ENCODE assay signal across 13 mouse cellular contexts in the genomic region with DNA sequence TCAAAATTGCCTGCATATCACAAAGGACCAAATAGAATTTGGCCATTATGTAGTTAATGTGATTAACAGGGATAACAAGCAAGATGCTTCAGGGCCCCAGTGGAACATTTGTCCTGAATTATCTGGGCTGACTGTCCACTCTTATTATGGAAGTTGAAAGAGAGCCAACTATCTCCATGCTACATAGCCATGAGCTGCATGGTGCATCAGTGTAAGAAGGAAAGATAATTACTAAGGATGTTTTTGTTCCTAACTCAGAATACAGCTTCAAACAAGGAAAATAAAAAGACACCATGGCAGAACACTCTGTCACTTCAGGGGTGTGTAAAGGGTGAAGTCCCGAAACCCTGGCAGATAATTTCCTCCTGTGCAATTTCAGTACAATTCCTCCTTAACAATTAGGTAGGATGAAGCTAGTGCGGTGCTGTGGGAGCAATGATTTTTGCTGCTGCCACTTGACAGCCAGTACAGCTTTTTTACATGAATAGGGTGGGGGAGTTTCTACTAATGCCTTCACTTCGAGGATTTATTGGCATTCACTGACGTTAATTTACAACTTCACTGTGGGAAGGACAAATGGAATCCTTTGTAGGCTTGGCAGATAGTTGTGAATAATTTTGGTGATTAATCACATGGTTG.
DNase-seq lines count a peak whose midpoint lies in the region; ATAC-seq lines count a peak whose summit lies in the region.
"Had no signal": no experiment of that assay in that cellular context is flagged by ENCODE, and none has a peak within 500 bp of the region (broad histone marks: within the 10 kb centered on the region; RNA-seq: fewer than 3 reads in every experiment).

No protein-coding gene starts in this region.

- H3K4me3 ChIP-seq in midbrain, embryonic 11.5 days (ENCODE audit: low read depth, low read length) = no peak overlapping the region
- H3K4me3 ChIP-seq in midbrain, embryonic 10.5 days = no peak overlapping the region
- no peak overlapping the region for H3K4me3 ChIP-seq in midbrain, embryonic 14.5 days (replicated peaks; ENCODE audit: low read depth, low read length)
- H3K4me3 ChIP-seq: heart, embryonic 15.5 days had no signal

- no peak overlapping the region for H3K4me2 ChIP-seq in midbrain, embryonic 11.5 days
- H3K4me2 ChIP-seq in midbrain, embryonic 14.5 days (ENCODE audit: low read length) = no peak overlapping the region
- H3K4me2 ChIP-seq: heart, embryonic 15.5 days; lung, embryonic 14.5 days had no signal

- peak; percentile 4 for DNase-seq in cerebellum, adult 9-11 months
- DNase-seq in cerebellum, adult 8-10 months = no peak
- peak; percentile 73 for DNase-seq in midbrain, embryonic 11.5 days (ENCODE audit: low spot score, missing footprints)
- DNase-seq in midbrain, embryonic 10.5 days (ENCODE audit: low spot score) = no peak
- peak; percentile 53 for DNase-seq in midbrain, embryonic 14.5 days
- DNase-seq in right cerebral cortex, adult 18-20 months = no peak
- no peak for DNase-seq in thymus, postnatal 10 days (ENCODE audit: low spot score in 2 of 2)
- DNase-seq: kidney, postnatal 10 days; lung, embryonic 14.5 days; thymus, adult 2 months had no signal

- no peak overlapping the region for H3K9ac ChIP-seq in midbrain, embryonic 11.5 days (ENCODE audit: low read length)
- H3K9ac ChIP-seq in midbrain, embryonic 14.5 days (replicated peaks; ENCODE audit: low read length) = no peak overlapping the region
- H3K9ac ChIP-seq: heart, embryonic 15.5 days; lung, embryonic 14.5 days had no signal

- H3K27me3 ChIP-seq in midbrain, embryonic 11.5 days (ENCODE audit: control insufficient read depth, insufficient read depth, low read length) = no peaks in the 10 kb centered on the region
- no peaks in the 10 kb centered on the region for H3K27me3 ChIP-seq in midbrain, embryonic 10.5 days (ENCODE audit: low read depth, poor library complexity, severe bottlenecking)
- no peaks in the 10 kb centered on the region for H3K27me3 ChIP-seq in midbrain, embryonic 14.5 days (ENCODE audit: control insufficient read depth, insufficient read depth, low read length)
- H3K27me3 ChIP-seq: heart, embryonic 15.5 days had no signal

- H3K4me1 ChIP-seq in midbrain, embryonic 11.5 days (ENCODE audit: control insufficient read depth, insufficient read depth, low read length) = no peaks in the 10 kb centered on the region
- peaks cover 7% of the 10 kb centered on the region; the same call in 1 of the 2 replicates for H3K4me1 ChIP-seq in midbrain, embryonic 10.5 days
- peaks cover 3% of the 10 kb centered on the region; the same call in 1 of the 2 replicates for H3K4me1 ChIP-seq in midbrain, embryonic 14.5 days (ENCODE audit: control insufficient read depth, insufficient read depth, low read length)
- H3K4me1 ChIP-seq: heart, embryonic 15.5 days had no signal

- no peaks in the 10 kb centered on the region for H3K36me3 ChIP-seq in midbrain, embryonic 11.5 days (ENCODE audit: control insufficient read depth, insufficient read depth, low read length)
- no peaks in the 10 kb centered on the region for H3K36me3 ChIP-seq in midbrain, embryonic 10.5 days
- no peaks in the 10 kb centered on the region for H3K36me3 ChIP-seq in midbrain, embryonic 14.5 days (ENCODE audit: control insufficient read depth, insufficient read depth, low read length)
- H3K36me3 ChIP-seq: heart, embryonic 15.5 days had no signal

- no peaks in the 10 kb centered on the region for H3K9me3 ChIP-seq in midbrain, embryonic 11.5 days (ENCODE audit: control insufficient read depth, low read length)
- no peaks in the 10 kb centered on the region for H3K9me3 ChIP-seq in midbrain, embryonic 10.5 days (replicated peaks)
- no peaks in the 10 kb centered on the region for H3K9me3 ChIP-seq in midbrain, embryonic 14.5 days (ENCODE audit: control insufficient read depth, low read length)
- H3K9me3 ChIP-seq: heart, embryonic 15.5 days had no signal

- no peak overlapping the region for H3K27ac ChIP-seq in midbrain, embryonic 11.5 days (ENCODE audit: low read depth, low read length)
- H3K27ac ChIP-seq in midbrain, embryonic 10.5 days (replicated peaks) = no peak overlapping the region
- no peak overlapping the region for H3K27ac ChIP-seq in midbrain, embryonic 14.5 days (replicated peaks; ENCODE audit: low read depth, low read length)
- H3K27ac ChIP-seq: heart, embryonic 15.5 days had no signal

- ATAC-seq in midbrain, embryonic 11.5 days (ENCODE audit: low FRiP score) = no peak
- no peak for ATAC-seq in midbrain, embryonic 14.5 days (ENCODE audit: low FRiP score, low TSS enrichment)
- ATAC-seq in megakaryocyte progenitor cell, adult 5-6 weeks (replicated peaks; ENCODE audit: poor library complexity) = no peak
- ATAC-seq: inflammation-experienced regulatory T-cells, adult 6 months had no signal

- 54% methylated on average over 4 of the region's 4 CpGs for WGBS in midbrain, embryonic 11.5 days
- 70% methylated on average over 4 of the region's 4 CpGs for WGBS in midbrain, embryonic 10.5 days
- WGBS in midbrain, embryonic 14.5 days = 24% methylated on average over 4 of the region's 4 CpGs

Comparison
In these comparisons a context has a peak if more than half of its experiments do, and no peak if none do; other contexts are left out.
1. DNase-seq: peak in cerebellum, adult 9-11 months (single experiment), midbrain, embryonic 11.5 days (single experiment) and midbrain, embryonic 14.5 days (single experiment); none in cerebellum, adult 8-10 months (single experiment), midbrain, embryonic 10.5 days (single experiment), right cerebral cortex, adult 18-20 months (single experiment) and thymus, postnatal 10 days (0 of 2).